Mouse (Mus musculus) fat pad, adult 2 months (tissue): ENCODE measurements around the gene Smg6.

Source experiments
- DNase-seq: peaks from one replicate; pipeline ENCODE4 v3.0.0-alpha.2; 2011; ENCODE audit warnings: low read depth, low spot score; ENCODE audit errors: extremely low read depth

The Smg6 gene

DNA sequence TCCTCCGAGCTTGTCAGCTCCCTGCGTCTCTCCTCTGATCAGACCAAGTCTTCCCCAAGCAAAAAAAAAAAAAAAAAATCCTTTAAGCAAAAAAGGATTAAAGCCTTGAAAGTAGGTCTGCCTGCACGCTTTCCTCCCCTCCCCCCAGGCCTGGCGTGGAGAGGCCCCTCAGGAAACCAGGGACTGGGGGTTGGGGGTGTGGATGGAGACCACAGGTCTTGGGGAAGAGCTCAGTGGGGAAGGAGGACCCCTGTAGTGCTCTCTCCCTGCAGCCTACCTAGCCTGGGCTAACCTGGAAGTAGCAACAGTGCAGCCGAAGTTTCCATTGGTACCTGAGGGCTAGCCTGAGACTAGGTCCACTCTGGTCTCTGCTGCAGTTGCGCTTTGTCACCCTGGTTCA is 285.1 kb downstream of the Smg6 start:
- DNase-seq: no peak

DNA sequence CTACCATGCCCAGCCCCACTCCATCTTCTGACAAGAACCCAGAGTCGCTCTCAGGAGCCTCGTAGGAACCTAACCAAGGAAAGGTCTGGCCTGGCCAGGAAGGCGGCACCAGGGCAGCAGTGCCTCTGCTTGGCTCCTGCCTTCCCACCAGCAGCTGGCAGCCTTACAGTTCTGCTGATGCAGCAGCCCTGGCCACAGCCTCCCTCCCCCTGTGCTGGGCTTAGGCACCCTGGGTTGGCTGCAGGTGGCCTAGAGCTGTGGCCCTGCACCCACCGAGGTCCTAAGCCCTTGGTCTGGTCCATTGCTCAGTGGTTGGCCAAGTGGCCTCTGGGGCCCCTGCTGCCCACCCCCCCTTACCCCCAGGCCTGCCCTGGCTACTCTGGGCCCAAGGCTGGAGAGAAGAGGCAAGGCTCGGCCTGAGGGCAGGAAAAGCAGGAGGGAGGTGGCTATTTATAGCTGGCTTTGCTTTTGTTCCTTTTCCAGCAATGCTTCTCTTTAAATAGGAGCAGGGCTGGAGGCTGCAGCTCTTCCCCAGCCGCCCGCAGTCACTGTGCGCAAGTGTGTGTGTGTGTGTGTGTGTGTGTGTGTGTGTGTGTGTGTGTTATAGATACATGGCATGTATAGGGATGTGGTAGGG is 286.5 kb downstream of the Smg6 start:
- DNase-seq: no peak

DNA sequence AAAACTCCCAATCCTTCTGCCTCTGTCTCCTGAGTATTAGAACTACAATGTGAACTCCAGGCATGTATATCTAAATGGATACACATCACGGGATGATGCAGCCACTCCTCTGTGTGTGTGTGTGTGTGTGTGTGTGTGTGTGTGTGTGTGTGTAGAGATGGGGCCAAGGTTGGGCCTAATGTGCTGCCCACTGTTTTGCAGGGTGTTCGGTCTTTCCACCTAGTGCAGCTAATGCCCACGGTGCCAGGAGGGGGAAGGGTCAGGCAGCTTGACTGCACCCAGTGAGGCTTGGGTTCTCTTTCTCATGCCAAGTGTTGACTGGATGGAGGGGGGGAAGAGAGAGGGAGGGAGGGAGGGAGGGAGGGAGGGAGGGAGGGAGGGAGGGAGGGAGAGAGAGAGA is 287.3 kb downstream of the Smg6 start:
- no peak for DNase-seq

- no peak for DNase-seq
Measured at GRCm38 (mm10) chr11:75213372-75214080, 287.9 kb downstream of the Smg6 start.
